Comparison of ENCODE assay signal across 8 mouse cellular contexts in genomic region chr10:80938831-80939550, GRCm38 (mm10). TPM values are rescaled to one million over a fixed set of nuclear protein-coding genes. Genes with fewer than 3 reads are reported as not detected.
DNase-seq lines count a peak whose midpoint lies in the region; ATAC-seq and TF ChIP-seq lines count a peak whose summit lies in the region.

No protein-coding gene starts in this region.

- no peaks in the 10 kb centered on the region for H3K36me3 ChIP-seq in heart, embryonic 10.5 days
- no peaks in the 10 kb centered on the region for H3K36me3 ChIP-seq in C2C12 (ENCODE audit: control insufficient read depth, insufficient read depth)
- H3K36me3 ChIP-seq in limb, embryonic 14.5 days (ENCODE audit: control insufficient read depth, insufficient read depth, low read length), result no peaks in the 10 kb centered on the region
- H3K36me3 ChIP-seq in stomach, embryonic 14.5 days (ENCODE audit: control insufficient read depth, insufficient read depth, low read length), result no peaks in the 10 kb centered on the region

- no peak overlapping the region for H3K9ac ChIP-seq in limb, embryonic 14.5 days (ENCODE audit: low read depth, low read length, severe bottlenecking)
- no peak overlapping the region; the same call in 1 of the 2 replicates for H3K9ac ChIP-seq in stomach, embryonic 14.5 days (replicated peaks; ENCODE audit: low read depth, low read length)

- no peak for TF ChIP-seq POLR2A in embryonic fibroblast, embryonic 13.5 days (IDR thresholded peaks at IDR 0.05; ENCODE audit: low read depth, low read length)
- no peak for TF ChIP-seq POLR2A in limb, embryonic 14.5 days (IDR thresholded peaks at IDR 0.05; ENCODE audit: borderline replicate concordance, extremely low read depth, insufficient read depth, insufficient read length)

- peak overlapping the region; percentile 91 for H3K27ac ChIP-seq in heart, embryonic 10.5 days
- H3K27ac ChIP-seq in embryonic fibroblast, embryonic 13.5 days (ENCODE audit: insufficient read depth, low read length), result peak overlapping the region; percentile 19
- H3K27ac ChIP-seq in limb, embryonic 14.5 days (replicated peaks; ENCODE audit: low read depth, low read length), result peak overlapping the region; percentile 68
- peak overlapping the region; percentile 57; the same call in 1 of the 2 replicates for H3K27ac ChIP-seq in stomach, embryonic 14.5 days (ENCODE audit: low read length)

- peak; percentile 88 for DNase-seq in heart, embryonic 10.5 days (ENCODE audit: low spot score)
- no peak for DNase-seq in heart, postnatal 25 days (ENCODE audit: low spot score)
- DNase-seq in limb, embryonic 14.5 days (ENCODE audit: low spot score), result peak; percentile 41
- DNase-seq in cerebellum, adult 8-10 months, result no peak

- no peaks in the 10 kb centered on the region for H3K79me3 ChIP-seq in C2C12 (ENCODE audit: low read depth)

- H3K4me2 ChIP-seq in limb, embryonic 14.5 days (replicated peaks; ENCODE audit: low read depth, low read length, severe bottlenecking), result peak overlapping the region; percentile 77
- H3K4me2 ChIP-seq in stomach, embryonic 14.5 days (replicated peaks; ENCODE audit: low read depth, low read length), result peak overlapping the region; percentile 78

- H3K4me1 ChIP-seq in heart, embryonic 10.5 days, result peaks cover 92% of the 10 kb centered on the region
- H3K4me1 ChIP-seq in embryonic fibroblast, embryonic 13.5 days (ENCODE audit: control insufficient read depth, insufficient read depth, low read length), result peaks cover 36% of the 10 kb centered on the region
- H3K4me1 ChIP-seq in limb, embryonic 14.5 days (ENCODE audit: control insufficient read depth, insufficient read depth, low read length), result peaks cover 64% of the 10 kb centered on the region
- peaks cover 61% of the 10 kb centered on the region for H3K4me1 ChIP-seq in stomach, embryonic 14.5 days (ENCODE audit: control insufficient read depth, insufficient read depth, low read length)

- peak overlapping the region; percentile 32 for H3ac ChIP-seq in C2C12 (ENCODE audit: control insufficient read depth, insufficient read length, low read depth)

- ATAC-seq in limb, embryonic 14.5 days (ENCODE audit: low FRiP score, low read depth), result peak; percentile 47; the same call in 1 of the 2 replicates
- peak; percentile 19; the same call in 1 of the 2 replicates for ATAC-seq in stomach, embryonic 14.5 days (ENCODE audit: insufficient number of reproducible peaks, insufficient read depth, low FRiP score, low read depth)
- no peak for ATAC-seq in monocyte, adult 5-6 weeks (replicated peaks; ENCODE audit: insufficient number of reproducible peaks, low FRiP score, low TSS enrichment, poor library complexity, severe bottlenecking)

- H3K9me3 ChIP-seq in heart, embryonic 10.5 days, result no peaks in the 10 kb centered on the region
- H3K9me3 ChIP-seq in limb, embryonic 14.5 days (ENCODE audit: control insufficient read depth, low read length), result no peaks in the 10 kb centered on the region
- H3K9me3 ChIP-seq in stomach, embryonic 14.5 days (ENCODE audit: control insufficient read depth, low read depth, low read length), result no peaks in the 10 kb centered on the region

- 10% methylated on average over 15 of the region's 15 CpGs for WGBS in heart, embryonic 10.5 days
- 8% methylated on average over 15 of the region's 15 CpGs for WGBS in limb, embryonic 14.5 days
- 10% methylated on average over 15 of the region's 15 CpGs for WGBS in stomach, embryonic 14.5 days

- H3K79me2 ChIP-seq in C2C12 (ENCODE audit: control insufficient read depth, insufficient read depth), result no peaks in the 10 kb centered on the region

- H3K4me3 ChIP-seq in heart, embryonic 10.5 days, result peak overlapping the region; percentile 53
- H3K4me3 ChIP-seq in C2C12 (ENCODE audit: insufficient read depth, poor library complexity, severe bottlenecking), result peak overlapping the region; percentile 0
- no peak overlapping the region for H3K4me3 ChIP-seq in embryonic fibroblast, embryonic 13.5 days (ENCODE audit: insufficient read depth, low read length)
- peak overlapping the region; percentile 37 for H3K4me3 ChIP-seq in limb, embryonic 14.5 days (replicated peaks; ENCODE audit: low read length)
- peak overlapping the region; percentile 30 for H3K4me3 ChIP-seq in stomach, embryonic 14.5 days (ENCODE audit: low read depth, low read length)

- intact Hi-C loops in heart, postnatal 25 days (cut with DNase I), result no loop called here

- H3K27me3 ChIP-seq in heart, embryonic 10.5 days (ENCODE audit: insufficient read depth, poor library complexity, severe bottlenecking), result peaks cover 43% of the 10 kb centered on the region
- H3K27me3 ChIP-seq in C2C12 (ENCODE audit: control insufficient read depth, insufficient read depth, insufficient read length), result no peaks in the 10 kb centered on the region
- no peaks in the 10 kb centered on the region for H3K27me3 ChIP-seq in limb, embryonic 14.5 days (ENCODE audit: control insufficient read depth, insufficient read depth, low read length)
- H3K27me3 ChIP-seq in stomach, embryonic 14.5 days (ENCODE audit: control insufficient read depth, insufficient read depth, low read length), result no peaks in the 10 kb centered on the region

- TF ChIP-seq CTCF in C2C12 (IDR thresholded peaks at IDR 0.05; ENCODE audit: control insufficient read depth, insufficient read depth, insufficient read length), result no peak
- no peak for TF ChIP-seq CTCF in embryonic fibroblast, embryonic 13.5 days (IDR thresholded peaks at IDR 0.05; ENCODE audit: borderline replicate concordance, insufficient read depth, low read length)

TF ChIP-seq in C2C12, 6 proteins besides CTCF, POLR2A, EP300 and RAD21:
- no peak for TF ChIP-seq MAX (IDR thresholded peaks at IDR 0.05)
- TF ChIP-seq MYOD1 (IDR thresholded peaks at IDR 0.05; ENCODE audit: control insufficient read depth, insufficient read length, low read depth), result no peak
- no peak for TF ChIP-seq FOSL1 (IDR thresholded peaks at IDR 0.05; ENCODE audit: insufficient read depth, low read length, poor library complexity, severe bottlenecking)
- TF ChIP-seq USF1 (IDR thresholded peaks at IDR 0.05; ENCODE audit: low read depth), result no peak
- TF ChIP-seq CEBPB (IDR thresholded peaks at IDR 0.05; ENCODE audit: low read depth), result no peak
- no peak for TF ChIP-seq MYOG (IDR thresholded peaks at IDR 0.05; ENCODE audit: control insufficient read depth, extremely low read depth, insufficient read length)

RNA-seq across cellular contexts. Expression of gene Gadd45b, which starts 9.1 kb away (rescaled TPM):
- polyA plus RNA-seq in heart, embryonic 10.5 days (2016; fragmentation: Nextera tagmentation; extraction: Ambion mirVana), result 17.1 and 20.1 TPM in 2 replicates
- 10 to 100 TPM in 1 of 2 experiments, 1 to 10 TPM in 1; 8.2 to 14.1 TPM for total RNA-seq in heart, postnatal 25 days (2021)
- polyA plus RNA-seq in C2C12 (2012; fragmentation: generic; extraction: Trizol), result 37.2 TPM
- polyA plus RNA-seq in embryonic fibroblast, embryonic 13.5 days (2011; ENCODE audit: insufficient read length, low read depth, missing spikeins), result 38.3 and 45.7 TPM in 2 replicates
- polyA plus RNA-seq in limb, embryonic 14.5 days (2012; rRNA removed), result 46.2 and 52.2 TPM in 2 replicates
- 33.8 and 36.6 TPM in 2 replicates for polyA plus RNA-seq in limb, embryonic 14.5 days (2014; fragmentation: Nextera tagmentation; extraction: Ambion mirVana)
- 16.1 and 20.7 TPM in 2 replicates for polyA plus RNA-seq in stomach, embryonic 14.5 days (2014; fragmentation: Nextera tagmentation; extraction: Ambion mirVana)
- 18.9 to 25.8 TPM (median 22.5 TPM) in 3 replicates for total RNA-seq in monocyte, adult 5-6 weeks (2017)

RNA-seq across cellular contexts. Expression of gene Lmnb2, which starts 20.9 kb away (rescaled TPM):
- 39.7 and 47.3 TPM in 2 replicates for polyA plus RNA-seq in heart, embryonic 10.5 days (2016; fragmentation: Nextera tagmentation; extraction: Ambion mirVana)
- total RNA-seq in heart, postnatal 25 days (2021), result 1 to 10 TPM; 4.6 to 5.6 TPM
- 66.4 TPM for polyA plus RNA-seq in C2C12 (2012; fragmentation: generic; extraction: Trizol)
- 14.1 and 14.7 TPM in 2 replicates for polyA plus RNA-seq in embryonic fibroblast, embryonic 13.5 days (2011; ENCODE audit: insufficient read length, low read depth, missing spikeins)
- polyA plus RNA-seq in limb, embryonic 14.5 days (2012; rRNA removed), result 75.9 and 77.5 TPM in 2 replicates
- 19.1 and 21.5 TPM in 2 replicates for polyA plus RNA-seq in limb, embryonic 14.5 days (2014; fragmentation: Nextera tagmentation; extraction: Ambion mirVana)
- polyA plus RNA-seq in stomach, embryonic 14.5 days (2014; fragmentation: Nextera tagmentation; extraction: Ambion mirVana), result 12.1 and 14.6 TPM in 2 replicates
- total RNA-seq in monocyte, adult 5-6 weeks (2017), result 2.3 to 8.5 TPM (median 3.8 TPM) in 3 replicates

RNA-seq across cellular contexts. Expression of gene Timm13, which starts 38.2 kb away (rescaled TPM):
- 348 and 363 TPM in 2 replicates for polyA plus RNA-seq in heart, embryonic 10.5 days (2016; fragmentation: Nextera tagmentation; extraction: Ambion mirVana)
- total RNA-seq in heart, postnatal 25 days (2021), result 100 to 1,000 TPM; 143 to 148 TPM
- 263 TPM for polyA plus RNA-seq in C2C12 (2012; fragmentation: generic; extraction: Trizol)
- polyA plus RNA-seq in embryonic fibroblast, embryonic 13.5 days (2011; ENCODE audit: insufficient read length, low read depth, missing spikeins), result 75.8 and 89.2 TPM in 2 replicates
- 187 and 229 TPM in 2 replicates for polyA plus RNA-seq in limb, embryonic 14.5 days (2012; rRNA removed)
- polyA plus RNA-seq in limb, embryonic 14.5 days (2014; fragmentation: Nextera tagmentation; extraction: Ambion mirVana), result 330 and 335 TPM in 2 replicates
- 340 and 345 TPM in 2 replicates for polyA plus RNA-seq in stomach, embryonic 14.5 days (2014; fragmentation: Nextera tagmentation; extraction: Ambion mirVana)
- 14.6 to 43.9 TPM (median 30.8 TPM) in 3 replicates for total RNA-seq in monocyte, adult 5-6 weeks (2017)

Comparison
In these comparisons a context has a peak if more than half of its experiments do, and no peak if none do; other contexts are left out.
1. DNase-seq: peak in heart, embryonic 10.5 days (single experiment) and limb, embryonic 14.5 days (single experiment); none in heart, postnatal 25 days (single experiment) and cerebellum, adult 8-10 months (single experiment).
2. H3K27ac ChIP-seq: peak in every context shown above with its lines; median percentile 91 in heart, embryonic 10.5 days; 68 in limb, embryonic 14.5 days; 57 in stomach, embryonic 14.5 days; 19 in embryonic fibroblast, embryonic 13.5 days.